Mouse (Mus musculus): ENCODE measurements around the gene Arr3.

Arr3 gene

GRCm38 (mm10) chrX:100605314-100605713 lies at the start of gene Arr3:
Gene Arr3 (plus strand): TSS chrX:100605497.
- DNase-seq (ENCODE audit: extremely low spot score), result no peak

DNA sequence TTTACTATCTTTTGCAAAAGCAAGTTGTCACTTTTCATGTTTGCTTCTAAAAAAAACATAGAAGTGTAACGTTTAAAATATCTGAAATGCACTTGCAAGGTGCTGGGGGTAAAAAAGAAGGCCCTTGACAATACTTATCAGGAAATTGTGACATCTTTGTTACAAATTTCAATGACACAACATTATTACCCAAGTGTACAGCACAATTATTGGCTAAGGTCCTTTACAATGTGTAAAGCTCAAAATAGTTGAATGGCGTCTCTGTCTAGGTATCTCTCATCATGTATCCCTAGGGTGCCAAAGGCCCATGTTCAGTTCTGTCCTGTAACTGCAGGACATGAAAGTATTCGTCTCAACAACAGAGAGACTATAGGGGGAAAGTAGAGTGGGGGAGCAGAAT lies 49.3 kb upstream of the Arr3 start:
- DNase-seq (ENCODE audit: extremely low spot score), result no peak

- no peak for DNase-seq (ENCODE audit: extremely low spot score)
Measured at GRCm38 (mm10) chrX:100565696-100566095, 39.6 kb upstream of the Arr3 start.

DNA sequence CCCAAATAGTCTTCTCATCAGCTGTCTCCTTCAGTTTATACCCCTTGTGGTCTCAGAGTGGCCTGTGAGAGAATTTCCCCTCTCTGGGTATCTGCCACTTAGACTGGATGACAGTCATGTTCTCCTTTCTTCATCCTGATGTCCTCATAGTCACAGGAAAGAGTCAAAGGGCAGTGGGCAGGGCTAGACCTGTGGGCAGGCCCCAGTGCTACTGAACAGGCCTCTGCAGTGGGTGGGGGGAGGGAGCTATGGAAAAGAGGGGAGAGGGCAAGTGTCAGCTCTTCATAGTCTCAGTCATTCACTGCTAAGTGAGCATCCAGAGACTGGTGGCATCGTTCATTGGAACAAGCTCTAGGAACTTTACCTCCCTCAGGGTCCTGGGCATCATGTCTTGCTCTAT lies 33.3 kb upstream of the Arr3 start, which contains the start of gene Awat1:
Gene Awat1 (plus strand): TSS at position 301 of the 400 bp plus-strand sequence.
- no peak for DNase-seq (ENCODE audit: extremely low spot score)

GRCm38 (mm10) chrX:100594791-100595190 lies 10.5 kb upstream of the Arr3 start, which contains the start of gene P2ry4:
Gene P2ry4 (minus strand): TSS chrX:100594869.
- DNase-seq (ENCODE audit: extremely low spot score), result no peak

- DNase-seq (ENCODE audit: extremely low spot score), result peak; percentile 24
Measured at GRCm38 (mm10) chrX:100597439-100597838, 7.9 kb upstream of the Arr3 start.

DNA sequence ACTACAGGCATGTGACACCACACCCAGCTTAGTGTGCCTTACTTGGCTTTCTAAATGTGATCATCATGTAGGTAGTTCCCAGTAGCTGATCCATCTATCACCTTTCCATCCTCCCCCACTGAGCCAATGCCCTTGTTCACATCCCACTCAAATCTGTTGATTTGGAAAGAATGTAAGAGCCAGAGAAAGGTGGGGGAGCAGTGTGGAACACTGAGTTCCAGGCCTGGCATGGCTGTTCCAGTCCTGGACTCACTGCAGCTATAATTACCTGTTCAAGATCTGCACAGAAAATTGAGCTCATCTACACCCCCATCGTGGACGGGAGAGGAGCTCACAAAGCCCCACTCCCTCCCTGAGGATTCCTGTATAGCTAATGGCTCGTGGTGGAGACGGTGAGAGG lies 5.5 kb upstream of the Arr3 start:
- no peak for DNase-seq (ENCODE audit: extremely low spot score)

- no peak for DNase-seq (ENCODE audit: extremely low spot score)
Measured at GRCm38 (mm10) chrX:100618488-100618887, 13.2 kb downstream of the Arr3 start.

DNA sequence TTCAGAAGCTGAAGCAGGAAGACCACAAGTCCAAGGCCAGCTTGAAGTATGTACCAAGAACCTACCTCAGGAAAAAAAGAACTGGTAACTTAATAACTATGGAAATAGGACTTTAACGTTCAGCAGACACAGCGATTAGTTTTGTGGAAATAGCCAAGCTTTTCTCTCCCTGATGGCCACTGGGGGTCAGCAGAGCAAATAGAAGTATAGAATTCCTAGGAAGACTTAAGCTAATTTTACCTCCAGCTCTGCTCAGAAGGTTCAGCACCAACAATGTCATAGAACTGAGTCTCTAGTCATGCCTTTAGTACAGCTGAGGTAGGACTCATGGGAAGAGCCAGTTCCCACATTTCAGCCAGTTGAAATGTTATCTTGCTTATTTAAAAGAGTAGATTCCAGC lies 16.1 kb downstream of the Arr3 start:
- no peak for DNase-seq (ENCODE audit: extremely low spot score)

GRCm38 (mm10) chrX:100624242-100624641 lies 18.9 kb downstream of the Arr3 start:
- no peak for DNase-seq (ENCODE audit: extremely low spot score)

GRCm38 (mm10) chrX:100625146-100625545 lies 19.8 kb downstream of the Arr3 start:
- DNase-seq (ENCODE audit: extremely low spot score), result peak; percentile 0

DNA sequence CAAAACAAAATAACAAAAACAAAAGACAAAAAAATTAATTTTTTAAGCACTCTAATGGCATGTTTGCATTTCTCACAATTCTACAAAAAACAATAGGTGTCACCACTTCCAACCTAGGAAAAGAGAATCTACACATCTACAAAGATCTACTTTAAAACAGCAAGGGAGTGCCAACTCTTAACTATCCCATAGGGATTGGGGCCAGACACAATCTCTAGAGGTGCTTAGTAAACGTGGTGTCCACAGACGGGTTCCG lies 20.2 kb downstream of the Arr3 start, which contains the start of gene Kif4:
Gene Kif4 (plus strand): TSS at position 192 of the 256 bp plus-strand sequence.
- no peak for DNase-seq (ENCODE audit: extremely low spot score)

DNA sequence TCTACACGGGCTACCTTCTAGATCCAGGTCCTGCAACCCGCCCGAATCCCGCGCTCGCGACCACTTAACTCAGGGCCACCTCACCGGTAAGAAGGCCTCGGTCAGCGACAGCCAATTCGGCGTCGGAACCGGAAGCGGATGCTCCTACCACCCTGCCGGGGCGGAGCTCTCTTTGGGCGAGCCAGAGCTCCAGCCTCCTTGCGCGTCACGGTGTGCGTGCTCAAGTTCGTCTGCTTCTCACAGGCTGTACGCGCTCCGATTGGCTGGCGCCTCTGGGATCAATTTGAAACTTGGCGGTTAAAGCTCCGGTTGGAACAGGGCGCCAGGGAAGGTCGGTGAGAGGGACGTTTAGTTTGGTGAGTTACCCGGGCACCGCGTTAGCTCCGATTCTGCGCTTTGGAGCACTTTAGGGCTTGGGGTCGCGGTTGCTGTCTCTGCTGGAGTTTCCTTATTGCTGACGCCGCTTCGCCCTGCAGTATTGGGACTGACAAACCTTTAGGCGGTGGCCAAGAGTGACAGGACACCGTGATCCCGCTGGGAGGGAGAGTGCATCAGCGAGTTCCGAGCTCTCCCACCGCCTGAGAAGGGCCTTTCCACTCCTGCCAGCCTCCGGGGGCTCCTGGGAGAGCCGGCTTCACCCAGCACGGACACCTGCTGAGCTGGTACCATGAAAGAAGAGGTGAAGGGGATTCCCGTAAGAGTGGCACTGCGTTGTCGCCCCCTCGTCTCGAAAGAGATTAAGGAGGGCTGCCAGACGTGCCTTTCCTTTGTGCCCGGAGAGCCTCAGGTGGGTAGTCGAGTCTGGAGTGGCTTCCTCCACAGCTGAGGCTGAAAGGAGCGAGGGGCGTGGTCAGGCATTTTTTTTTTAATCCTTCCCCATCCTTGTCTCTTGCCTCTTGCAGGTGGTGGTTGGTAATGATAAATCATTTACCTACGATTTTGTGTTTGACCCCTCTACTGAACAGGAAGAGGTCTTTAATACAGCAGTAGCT lies 20.8 kb downstream of the Arr3 start, which contains the start of gene Pdzd11:
Gene Pdzd11 (minus strand): TSS at position 767 of the 992 bp plus-strand sequence.
- DNase-seq (ENCODE audit: extremely low spot score), result peak; percentile 80

DNA sequence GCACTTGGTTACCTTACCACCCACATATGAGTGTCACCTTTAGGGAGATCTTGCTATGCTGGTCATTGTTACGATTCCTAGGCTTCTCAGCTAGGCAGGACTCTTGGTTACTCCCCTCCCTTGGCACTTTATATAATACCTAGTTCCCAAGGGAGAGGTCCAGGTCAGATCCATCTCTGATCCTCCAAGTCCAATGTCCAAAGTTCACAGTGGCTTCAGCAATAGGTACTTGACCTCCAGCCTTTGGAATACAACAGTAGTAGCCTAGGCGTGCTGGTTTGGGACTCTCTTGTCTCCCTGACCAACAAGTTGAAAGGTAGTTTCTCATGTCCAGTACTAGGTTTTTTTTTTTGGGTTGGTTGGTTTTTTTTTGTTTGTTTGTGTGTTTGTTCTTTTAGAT lies 23.8 kb downstream of the Arr3 start:
- no peak for DNase-seq (ENCODE audit: extremely low spot score)

DNA sequence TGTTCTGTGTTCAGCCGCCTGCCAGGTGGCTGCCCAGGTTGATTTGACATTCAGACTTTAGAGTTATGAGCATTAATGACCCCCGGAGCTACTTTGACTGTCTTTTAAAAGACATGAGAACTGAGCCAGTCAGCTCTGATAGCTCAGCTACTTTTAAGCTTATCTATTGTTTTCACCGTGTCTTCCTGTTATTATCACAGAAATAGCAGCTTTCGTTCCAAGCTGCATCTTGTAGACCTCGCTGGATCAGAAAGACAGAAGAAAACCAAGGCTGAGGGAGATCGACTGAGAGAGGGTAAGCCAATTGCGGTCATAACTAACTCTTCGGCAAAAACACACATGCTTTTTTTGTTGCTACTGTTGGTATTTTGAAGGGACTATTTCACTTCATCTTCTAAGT lies 33.2 kb downstream of the Arr3 start:
- DNase-seq (ENCODE audit: extremely low spot score), result no peak

GRCm38 (mm10) chrX:100652848-100653247 lies 47.6 kb downstream of the Arr3 start:
- DNase-seq (ENCODE audit: extremely low spot score), result no peak

DNA sequence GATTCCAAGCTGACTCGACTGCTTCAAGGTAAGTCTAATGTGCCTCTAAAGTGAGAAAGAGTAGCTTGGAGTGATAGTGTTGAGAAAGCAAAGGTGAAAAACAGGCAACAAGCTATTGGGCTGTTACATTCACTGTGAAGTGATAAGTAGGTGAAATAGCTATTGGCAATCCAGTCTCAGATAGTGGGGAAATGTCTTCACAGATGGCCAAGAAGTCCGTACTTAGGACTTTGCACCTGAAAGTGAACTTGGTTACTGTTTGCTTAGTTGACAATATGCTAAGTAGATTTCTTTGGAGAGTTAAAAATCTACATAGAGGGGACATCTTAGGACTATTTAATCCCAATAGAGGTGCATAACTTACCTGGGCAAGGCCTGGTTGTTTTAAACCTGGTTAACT lies 59.5 kb downstream of the Arr3 start:
- no peak for DNase-seq (ENCODE audit: extremely low spot score)
